Mouse (Mus musculus) T-helper 1 cell (primary cell): ENCODE data around the gene Hrh3.

Experiments
- in situ Hi-C: fragments of 300-600 bp; cut with MboI, MseI; formaldehyde crosslinking; loops from one replicate; pipeline ENCODE4 v1.15.1; 2025; ENCODE audit warnings: high pct_unique_total_duplicates

Hrh3 gene

GRCm38 (mm10) chr2:180069770-180070480, 34.4 kb downstream of the Hrh3 start:
- in situ Hi-C loops: no loop called here

GRCm38 (mm10) chr2:180063338-180064131, 40.8 kb downstream of the Hrh3 start:
- in situ Hi-C loops: no loop called here

- in situ Hi-C loops: no loop called here
These were observed 51.3 kb downstream of the Hrh3 start for GRCm38 (mm10) chr2:180053001-180053400.

GRCm38 (mm10) chr2:180051986-180052733, 52.1 kb downstream of the Hrh3 start:
- in situ Hi-C loops: no loop called here

- in situ Hi-C loops: no loop called here
These were observed 53.3 kb downstream of the Hrh3 start for GRCm38 (mm10) chr2:180050986-180051385.
